Mouse (Mus musculus): ENCODE data around the gene Art1. TPM values are rescaled to one million over a fixed set of nuclear protein-coding genes. Genes with fewer than 3 reads are reported as not detected.

The Art1 gene
- polyA plus RNA-seq, 1 experiment from 2014 or later: 0.88 TPM

GRCm38 (mm10) chr7:102102696-102103095 lies 1.2 kb downstream of the Art1 start:
- H3K27ac ChIP-seq (ENCODE audit: low read depth, low read length): no peak overlapping the region
- WGBS: 39% methylated on average over 6 of the region's 6 CpGs
- H3K4me3 ChIP-seq (ENCODE audit: low read length): no peak overlapping the region
- peaks cover 14% of the 10 kb centered on the region for H3K4me1 ChIP-seq (ENCODE audit: control insufficient read depth, insufficient read depth, low read length)
- H3K27me3 ChIP-seq (ENCODE audit: control insufficient read depth, insufficient read depth, low read length): no peaks in the 10 kb centered on the region
- no peak overlapping the region for H3K4me2 ChIP-seq (replicated peaks; ENCODE audit: low read depth, low read length)
- no peaks in the 10 kb centered on the region for H3K9me3 ChIP-seq (ENCODE audit: control insufficient read depth, low read length)
- H3K36me3 ChIP-seq (ENCODE audit: control insufficient read depth, insufficient read depth, low read length): no peaks in the 10 kb centered on the region
- no peak overlapping the region for H3K9ac ChIP-seq (ENCODE audit: low read depth, low read length)
- ATAC-seq (ENCODE audit: low FRiP score, low TSS enrichment): no peak

GRCm38 (mm10) chr7:102103555-102103954 lies 2.0 kb downstream of the Art1 start:
- Histone ChIP-seq H3K4me2 (replicated peaks; ENCODE audit: low read depth, low read length) (no peak overlapping the region), H3K4me1 (ENCODE audit: control insufficient read depth, insufficient read depth, low read length) (peaks cover 14% of the 10 kb centered on the region), H3K27ac (ENCODE audit: low read depth, low read length) (no peak overlapping the region), H3K27me3 (ENCODE audit: control insufficient read depth, insufficient read depth, low read length) (no peaks in the 10 kb centered on the region), H3K36me3 (ENCODE audit: control insufficient read depth, insufficient read depth, low read length) (no peaks in the 10 kb centered on the region), H3K9me3 (ENCODE audit: control insufficient read depth, low read length) (no peaks in the 10 kb centered on the region), H3K4me3 (ENCODE audit: low read length) (no peak overlapping the region), H3K9ac (ENCODE audit: low read depth, low read length) (no peak overlapping the region)
- WGBS: 78% methylated on average over 2 of the region's 2 CpGs
- no peak for ATAC-seq (ENCODE audit: low FRiP score, low TSS enrichment)

- 68% methylated on average over 5 of the region's 5 CpGs for WGBS
- H3K27me3 ChIP-seq (ENCODE audit: control insufficient read depth, insufficient read depth, low read length): no peaks in the 10 kb centered on the region
- no peaks in the 10 kb centered on the region for H3K36me3 ChIP-seq (ENCODE audit: control insufficient read depth, insufficient read depth, low read length)
- no peak overlapping the region for H3K4me3 ChIP-seq (ENCODE audit: low read length)
- H3K9me3 ChIP-seq (ENCODE audit: control insufficient read depth, low read length): no peaks in the 10 kb centered on the region
- H3K4me2 ChIP-seq (replicated peaks; ENCODE audit: low read depth, low read length): no peak overlapping the region
- no peak overlapping the region for H3K27ac ChIP-seq (ENCODE audit: low read depth, low read length)
- no peak for ATAC-seq (ENCODE audit: low FRiP score, low TSS enrichment)
- H3K4me1 ChIP-seq (ENCODE audit: control insufficient read depth, insufficient read depth, low read length): peaks cover 10% of the 10 kb centered on the region
- H3K9ac ChIP-seq (ENCODE audit: low read depth, low read length): no peak overlapping the region
Measured at GRCm38 (mm10) chr7:102104126-102104525, 2.6 kb downstream of the Art1 start.

GRCm38 (mm10) chr7:102106700-102107141 lies 5.2 kb downstream of the Art1 start:
- H3K9ac ChIP-seq (ENCODE audit: low read depth, low read length): peak overlapping the region; percentile 50; the same call in 1 of the 2 replicates
- H3K27me3 ChIP-seq (ENCODE audit: control insufficient read depth, insufficient read depth, low read length): no peaks in the 10 kb centered on the region
- 18% methylated on average over 23 of the region's 23 CpGs for WGBS
- H3K9me3 ChIP-seq (ENCODE audit: control insufficient read depth, low read length): no peaks in the 10 kb centered on the region
- no peaks in the 10 kb centered on the region for H3K36me3 ChIP-seq (ENCODE audit: control insufficient read depth, insufficient read depth, low read length)
- peak overlapping the region; percentile 22 for H3K4me3 ChIP-seq (ENCODE audit: low read length)
- H3K4me1 ChIP-seq (ENCODE audit: control insufficient read depth, insufficient read depth, low read length): peaks cover 5% of the 10 kb centered on the region; the same call in 1 of the 2 replicates
- peak overlapping the region; percentile 53 for H3K4me2 ChIP-seq (replicated peaks; ENCODE audit: low read depth, low read length)
- H3K27ac ChIP-seq (ENCODE audit: low read depth, low read length): no peak overlapping the region
- peak; percentile 33; the same call in 1 of the 2 replicates for ATAC-seq (ENCODE audit: low FRiP score, low TSS enrichment)

- no peaks in the 10 kb centered on the region for H3K27me3 ChIP-seq (ENCODE audit: control insufficient read depth, insufficient read depth, low read length)
- WGBS: 100% methylated on average over 1 of the region's 1 CpGs
- H3K4me2 ChIP-seq (replicated peaks; ENCODE audit: low read depth, low read length): no peak overlapping the region
- H3K4me1 ChIP-seq (ENCODE audit: control insufficient read depth, insufficient read depth, low read length): peaks cover 5% of the 10 kb centered on the region; the same call in 1 of the 2 replicates
- no peak overlapping the region for H3K27ac ChIP-seq (ENCODE audit: low read depth, low read length)
- H3K9me3 ChIP-seq (ENCODE audit: control insufficient read depth, low read length): no peaks in the 10 kb centered on the region
- no peaks in the 10 kb centered on the region for H3K36me3 ChIP-seq (ENCODE audit: control insufficient read depth, insufficient read depth, low read length)
- no peak overlapping the region for H3K4me3 ChIP-seq (ENCODE audit: low read length)
- H3K9ac ChIP-seq (ENCODE audit: low read depth, low read length): no peak overlapping the region
- no peak for ATAC-seq (ENCODE audit: low FRiP score, low TSS enrichment)
Measured at GRCm38 (mm10) chr7:102108206-102108605, 6.7 kb downstream of the Art1 start.

- WGBS: 85% methylated on average over 7 of the region's 7 CpGs
- no peak for ATAC-seq (ENCODE audit: low FRiP score, low TSS enrichment)
- H3K4me3 ChIP-seq (ENCODE audit: low read length): no peak within 1 kb of the TSS
Measured at GRCm38 (mm10) chr7:102109171-102109570, 7.6 kb downstream of the Art1 start, which contains the start of gene Art5. Gene Art5, minus strand, starts transcription at chr7:102109489.

GRCm38 (mm10) chr7:102109746-102110145 lies 8.2 kb downstream of the Art1 start:
- no peak for ATAC-seq (ENCODE audit: low FRiP score, low TSS enrichment)
- Histone ChIP-seq H3K27ac (ENCODE audit: low read depth, low read length) (no peak overlapping the region), H3K36me3 (ENCODE audit: control insufficient read depth, insufficient read depth, low read length) (no peaks in the 10 kb centered on the region), H3K27me3 (ENCODE audit: control insufficient read depth, insufficient read depth, low read length) (no peaks in the 10 kb centered on the region), H3K4me1 (ENCODE audit: control insufficient read depth, insufficient read depth, low read length) (peaks cover 5% of the 10 kb centered on the region; the same call in 1 of the 2 replicates), H3K9me3 (ENCODE audit: control insufficient read depth, low read length) (no peaks in the 10 kb centered on the region), H3K4me3 (ENCODE audit: low read length) (no peak overlapping the region), H3K9ac (ENCODE audit: low read depth, low read length) (no peak overlapping the region), H3K4me2 (replicated peaks; ENCODE audit: low read depth, low read length) (no peak overlapping the region)
- WGBS: 80% methylated on average over 4 of the region's 4 CpGs

More at GRCm38 (mm10) chr7:102109171-102109570, 7.6 kb downstream of the Art1 start, which contains the start of gene Art5:
- H3K9ac ChIP-seq (ENCODE audit: low read depth, low read length): no peak within 1 kb of the TSS
- no peaks in the 10 kb centered on the region for H3K9me3 ChIP-seq (ENCODE audit: control insufficient read depth, low read length)
- no peak within 1 kb of the TSS for H3K4me2 ChIP-seq (replicated peaks; ENCODE audit: low read depth, low read length)
- H3K27ac ChIP-seq (ENCODE audit: low read depth, low read length): no peak within 1 kb of the TSS
- H3K4me1 ChIP-seq (ENCODE audit: control insufficient read depth, insufficient read depth, low read length): peaks cover 5% of the 10 kb centered on the region; the same call in 1 of the 2 replicates
- H3K36me3 ChIP-seq (ENCODE audit: control insufficient read depth, insufficient read depth, low read length): no peaks in the 10 kb centered on the region
- H3K27me3 ChIP-seq (ENCODE audit: control insufficient read depth, insufficient read depth, low read length): no peaks in the 10 kb centered on the region

GRCm38 (mm10) chr7:102113151-102113729 lies 11.7 kb downstream of the Art1 start:
- 84% methylated on average over 45 of the region's 45 CpGs for WGBS
- H3K27ac ChIP-seq (ENCODE audit: low read depth, low read length): no peak overlapping the region
- H3K4me1 ChIP-seq (ENCODE audit: control insufficient read depth, insufficient read depth, low read length): no peaks in the 10 kb centered on the region
- no peaks in the 10 kb centered on the region for H3K9me3 ChIP-seq (ENCODE audit: control insufficient read depth, low read length)
- H3K36me3 ChIP-seq (ENCODE audit: control insufficient read depth, insufficient read depth, low read length): peaks cover under 1% of the 10 kb centered on the region; the same call in 1 of the 2 replicates
- no peak overlapping the region for H3K9ac ChIP-seq (ENCODE audit: low read depth, low read length)
- no peaks in the 10 kb centered on the region for H3K27me3 ChIP-seq (ENCODE audit: control insufficient read depth, insufficient read depth, low read length)
- no peak for ATAC-seq (ENCODE audit: low FRiP score, low TSS enrichment)
- H3K4me2 ChIP-seq (replicated peaks; ENCODE audit: low read depth, low read length): no peak overlapping the region
- H3K4me3 ChIP-seq (ENCODE audit: low read length): no peak overlapping the region

GRCm38 (mm10) chr7:102116579-102117331 lies 15.2 kb downstream of the Art1 start, which contains the start of gene Chrna10:
Gene Chrna10, minus strand, starts transcription at chr7:102116828.
- Histone ChIP-seq H3K9me3 (ENCODE audit: control insufficient read depth, low read length) (no peaks in the 10 kb centered on the region), H3K9ac (ENCODE audit: low read depth, low read length) (no peak within 1 kb of the TSS), H3K27ac (ENCODE audit: low read depth, low read length) (no peak within 1 kb of the TSS), H3K4me1 (ENCODE audit: control insufficient read depth, insufficient read depth, low read length) (no peaks in the 10 kb centered on the region), H3K27me3 (ENCODE audit: control insufficient read depth, insufficient read depth, low read length) (no peaks in the 10 kb centered on the region), H3K4me3 (ENCODE audit: low read length) (no peak within 1 kb of the TSS), H3K4me2 (replicated peaks; ENCODE audit: low read depth, low read length) (no peak within 1 kb of the TSS), H3K36me3 (ENCODE audit: control insufficient read depth, insufficient read depth, low read length) (peaks cover 35% of the 10 kb centered on the region)
- no peak for ATAC-seq (ENCODE audit: low FRiP score, low TSS enrichment)
- 44% methylated on average over 7 of the region's 7 CpGs for WGBS
